Mouse (Mus musculus) megakaryocyte, embryonic 14.5 days (primary cell): ENCODE data around the gene Gm14124.

Source experiments
- FLI1 ChIP-seq: IDR thresholded peaks from 2 replicates; pipeline ENCODE4 v1.6.1; 2012; ENCODE audit warnings: low read length, inconsistent platforms, mixed read lengths
- GATA1 ChIP-seq: IDR thresholded peaks from 3 replicates; pipeline ENCODE4 v1.6.1; 2012; ENCODE audit warnings: mixed read lengths, low read length, inconsistent platforms, borderline replicate concordance

GRCm38 (mm10) chr2:150316140-150316539, 58.8 kb downstream of the Gm14124 start:
- TF ChIP-seq GATA1 (no peak), FLI1 (no peak)
